Mouse (Mus musculus): Measurements from ENCODE around the gene Gpr183. TPM values are rescaled to one million over a fixed set of nuclear protein-coding genes. Genes with fewer than 3 reads are reported as not detected.

Gpr183 gene
- polyA plus RNA-seq, 1 experiment = not detected

GRCm38 (mm10) chr14:121924876-121925275, 40.1 kb downstream of the Gpr183 start:
- H3K27ac ChIP-seq (ENCODE audit: insufficient read depth, low read length) = no peak overlapping the region
- no peaks in the 10 kb centered on the region for H3K4me1 ChIP-seq (ENCODE audit: control insufficient read depth, insufficient read depth, low read length)
- no peaks in the 10 kb centered on the region for H3K9me3 ChIP-seq (replicated peaks; ENCODE audit: control insufficient read depth, insufficient read depth, low read length, poor library complexity, severe bottlenecking)
- H3K4me3 ChIP-seq (ENCODE audit: low read depth, low read length) = no peak overlapping the region
- H3K36me3 ChIP-seq (ENCODE audit: control insufficient read depth, insufficient read depth, low read length, poor library complexity, severe bottlenecking) = no peaks in the 10 kb centered on the region
- H3K27me3 ChIP-seq (ENCODE audit: control insufficient read depth, insufficient read depth, low read length, poor library complexity, severe bottlenecking) = no peaks in the 10 kb centered on the region
- TF ChIP-seq CTCF (IDR thresholded peaks at IDR 0.05; ENCODE audit: low read depth, low read length) (no peak), EP300 (IDR thresholded peaks at IDR 0.05; ENCODE audit: insufficient read depth, low read depth, low read length) (no peak), POLR2A (IDR thresholded peaks at IDR 0.05; ENCODE audit: insufficient read depth, low read length) (no peak)
- H3K9ac ChIP-seq (ENCODE audit: low read depth, poor library complexity, severe bottlenecking) = no peak overlapping the region

GRCm38 (mm10) chr14:121922731-121923130, 42.3 kb downstream of the Gpr183 start:
- Histone ChIP-seq H3K27me3 (ENCODE audit: control insufficient read depth, insufficient read depth, low read length, poor library complexity, severe bottlenecking) (no peaks in the 10 kb centered on the region), H3K4me3 (ENCODE audit: low read depth, low read length) (no peak overlapping the region), H3K36me3 (ENCODE audit: control insufficient read depth, insufficient read depth, low read length, poor library complexity, severe bottlenecking) (no peaks in the 10 kb centered on the region), H3K27ac (ENCODE audit: insufficient read depth, low read length) (no peak overlapping the region), H3K4me1 (ENCODE audit: control insufficient read depth, insufficient read depth, low read length) (no peaks in the 10 kb centered on the region), H3K9me3 (replicated peaks; ENCODE audit: control insufficient read depth, insufficient read depth, low read length, poor library complexity, severe bottlenecking) (no peaks in the 10 kb centered on the region), H3K9ac (ENCODE audit: low read depth, poor library complexity, severe bottlenecking) (no peak overlapping the region)
- TF ChIP-seq EP300 (IDR thresholded peaks at IDR 0.05; ENCODE audit: insufficient read depth, low read depth, low read length) (no peak), POLR2A (IDR thresholded peaks at IDR 0.05; ENCODE audit: insufficient read depth, low read length) (no peak), CTCF (IDR thresholded peaks at IDR 0.05; ENCODE audit: low read depth, low read length) (no peak)

- Histone ChIP-seq H3K27me3 (ENCODE audit: control insufficient read depth, insufficient read depth, low read length, poor library complexity, severe bottlenecking) (no peaks in the 10 kb centered on the region), H3K4me3 (ENCODE audit: low read depth, low read length) (no peak overlapping the region), H3K36me3 (ENCODE audit: control insufficient read depth, insufficient read depth, low read length, poor library complexity, severe bottlenecking) (no peaks in the 10 kb centered on the region), H3K27ac (ENCODE audit: insufficient read depth, low read length) (no peak overlapping the region), H3K9ac (ENCODE audit: low read depth, poor library complexity, severe bottlenecking) (no peak overlapping the region), H3K9me3 (replicated peaks; ENCODE audit: control insufficient read depth, insufficient read depth, low read length, poor library complexity, severe bottlenecking) (no peaks in the 10 kb centered on the region), H3K4me1 (ENCODE audit: control insufficient read depth, insufficient read depth, low read length) (no peaks in the 10 kb centered on the region)
- no peak for TF ChIP-seq CTCF (IDR thresholded peaks at IDR 0.05; ENCODE audit: low read depth, low read length)
- TF ChIP-seq POLR2A (IDR thresholded peaks at IDR 0.05; ENCODE audit: insufficient read depth, low read length) = no peak
- no peak for TF ChIP-seq EP300 (IDR thresholded peaks at IDR 0.05; ENCODE audit: insufficient read depth, low read depth, low read length)
Observed at GRCm38 (mm10) chr14:121922016-121922415, 43.0 kb downstream of the Gpr183 start.

GRCm38 (mm10) chr14:121920511-121921124, 44.4 kb downstream of the Gpr183 start:
- Histone ChIP-seq H3K9me3 (replicated peaks; ENCODE audit: control insufficient read depth, insufficient read depth, low read length, poor library complexity, severe bottlenecking) (no peaks in the 10 kb centered on the region), H3K4me1 (ENCODE audit: control insufficient read depth, insufficient read depth, low read length) (no peaks in the 10 kb centered on the region), H3K27ac (ENCODE audit: insufficient read depth, low read length) (no peak overlapping the region), H3K9ac (ENCODE audit: low read depth, poor library complexity, severe bottlenecking) (no peak overlapping the region), H3K27me3 (ENCODE audit: control insufficient read depth, insufficient read depth, low read length, poor library complexity, severe bottlenecking) (no peaks in the 10 kb centered on the region), H3K4me3 (ENCODE audit: low read depth, low read length) (no peak overlapping the region), H3K36me3 (ENCODE audit: control insufficient read depth, insufficient read depth, low read length, poor library complexity, severe bottlenecking) (no peaks in the 10 kb centered on the region)
- TF ChIP-seq EP300 (IDR thresholded peaks at IDR 0.05; ENCODE audit: insufficient read depth, low read depth, low read length) = no peak
- no peak for TF ChIP-seq POLR2A (IDR thresholded peaks at IDR 0.05; ENCODE audit: insufficient read depth, low read length)
- no peak for TF ChIP-seq CTCF (IDR thresholded peaks at IDR 0.05; ENCODE audit: low read depth, low read length)

- no peak overlapping the region for H3K9ac ChIP-seq (ENCODE audit: low read depth, poor library complexity, severe bottlenecking)
- no peak overlapping the region for H3K4me3 ChIP-seq (ENCODE audit: low read depth, low read length)
- H3K9me3 ChIP-seq (replicated peaks; ENCODE audit: control insufficient read depth, insufficient read depth, low read length, poor library complexity, severe bottlenecking) = no peaks in the 10 kb centered on the region
- TF ChIP-seq POLR2A (IDR thresholded peaks at IDR 0.05; ENCODE audit: insufficient read depth, low read length) = no peak
- TF ChIP-seq CTCF (IDR thresholded peaks at IDR 0.05; ENCODE audit: low read depth, low read length) = peak; percentile 35
- TF ChIP-seq EP300 (IDR thresholded peaks at IDR 0.05; ENCODE audit: insufficient read depth, low read depth, low read length) = no peak
- H3K27me3 ChIP-seq (ENCODE audit: control insufficient read depth, insufficient read depth, low read length, poor library complexity, severe bottlenecking) = no peaks in the 10 kb centered on the region
- no peaks in the 10 kb centered on the region for H3K36me3 ChIP-seq (ENCODE audit: control insufficient read depth, insufficient read depth, low read length, poor library complexity, severe bottlenecking)
- H3K27ac ChIP-seq (ENCODE audit: insufficient read depth, low read length) = no peak overlapping the region
- no peaks in the 10 kb centered on the region for H3K4me1 ChIP-seq (ENCODE audit: control insufficient read depth, insufficient read depth, low read length)
Observed at GRCm38 (mm10) chr14:121919752-121920151, 45.2 kb downstream of the Gpr183 start.

- Histone ChIP-seq H3K9ac (ENCODE audit: low read depth, poor library complexity, severe bottlenecking) (no peak overlapping the region), H3K9me3 (replicated peaks; ENCODE audit: control insufficient read depth, insufficient read depth, low read length, poor library complexity, severe bottlenecking) (no peaks in the 10 kb centered on the region), H3K27me3 (ENCODE audit: control insufficient read depth, insufficient read depth, low read length, poor library complexity, severe bottlenecking) (no peaks in the 10 kb centered on the region), H3K27ac (ENCODE audit: insufficient read depth, low read length) (no peak overlapping the region), H3K4me1 (ENCODE audit: control insufficient read depth, insufficient read depth, low read length) (no peaks in the 10 kb centered on the region), H3K36me3 (ENCODE audit: control insufficient read depth, insufficient read depth, low read length, poor library complexity, severe bottlenecking) (no peaks in the 10 kb centered on the region), H3K4me3 (ENCODE audit: low read depth, low read length) (no peak overlapping the region)
- TF ChIP-seq EP300 (IDR thresholded peaks at IDR 0.05; ENCODE audit: insufficient read depth, low read depth, low read length) = no peak
- no peak for TF ChIP-seq CTCF (IDR thresholded peaks at IDR 0.05; ENCODE audit: low read depth, low read length)
- no peak for TF ChIP-seq POLR2A (IDR thresholded peaks at IDR 0.05; ENCODE audit: insufficient read depth, low read length)
Observed at GRCm38 (mm10) chr14:121918266-121918665, 46.7 kb downstream of the Gpr183 start.
